Comparison of ENCODE assay signal across 26 mouse cellular contexts in genomic region chr9:50537295-50537694, GRCm38 (mm10). TPM values are rescaled to one million over a fixed set of nuclear protein-coding genes. Genes with fewer than 3 reads are reported as not detected.
DNase-seq lines count a peak whose midpoint lies in the region; ATAC-seq and TF ChIP-seq lines count a peak whose summit lies in the region.
"Had no signal": no experiment of that assay in that cellular context is flagged by ENCODE, and none has a peak within 500 bp of the region (broad histone marks: within the 10 kb centered on the region; RNA-seq: fewer than 3 reads in every experiment).

No protein-coding gene starts in this region.

- no peaks in the 10 kb centered on the region for H3K36me3 ChIP-seq in midbrain, embryonic 10.5 days
- no peaks in the 10 kb centered on the region for H3K36me3 ChIP-seq in forebrain, postnatal 0 days (ENCODE audit: insufficient read depth)
- H3K36me3 ChIP-seq: embryonic facial prominence, embryonic 12.5 days; G1E; limb, embryonic 10.5 days; neural tube, embryonic 13.5 days had no signal

- H3K27me3 ChIP-seq in midbrain, embryonic 10.5 days (ENCODE audit: low read depth, poor library complexity, severe bottlenecking), result no peaks in the 10 kb centered on the region
- H3K27me3 ChIP-seq in forebrain, postnatal 0 days (ENCODE audit: insufficient read depth, low read length), result no peaks in the 10 kb centered on the region
- H3K27me3 ChIP-seq: embryonic facial prominence, embryonic 12.5 days; forebrain, embryonic 13.5 days; neural tube, embryonic 13.5 days had no signal

- intact Hi-C loops in heart, postnatal 10 days (cut with DNase I), result no loop called here

- peak; percentile 53 for ATAC-seq in megakaryocyte, adult 5-6 weeks (ENCODE audit: poor library complexity, severe bottlenecking)
- ATAC-seq in forebrain, postnatal 0 days, result no peak
- ATAC-seq: forebrain, embryonic 13.5 days; liver, postnatal 0 days had no signal

- H3K4me3 ChIP-seq in midbrain, embryonic 10.5 days, result no peak overlapping the region
- H3K4me3 ChIP-seq in forebrain, postnatal 0 days (ENCODE audit: low read depth, low read length), result no peak overlapping the region
- H3K4me3 ChIP-seq: embryonic facial prominence, embryonic 12.5 days; erythroblast, embryonic 14.5 days; forebrain, embryonic 13.5 days; heart, adult 2 months; limb, embryonic 10.5 days; neural tube, embryonic 13.5 days had no signal

- 81% methylated on average over 4 of the region's 4 CpGs for whole genome bisulfite sequencing in midbrain, embryonic 10.5 days
- WGBS in forebrain, postnatal 0 days, result 88% methylated on average over 4 of the region's 4 CpGs

- H3K4me1 ChIP-seq in midbrain, embryonic 10.5 days, result no peaks in the 10 kb centered on the region
- no peaks in the 10 kb centered on the region for H3K4me1 ChIP-seq in forebrain, postnatal 0 days (ENCODE audit: insufficient read depth)
- H3K4me1 ChIP-seq: embryonic facial prominence, embryonic 12.5 days; neural tube, embryonic 13.5 days had no signal

- no peaks in the 10 kb centered on the region for H3K9me3 ChIP-seq in midbrain, embryonic 10.5 days (replicated peaks)
- H3K9me3 ChIP-seq in forebrain, postnatal 0 days (ENCODE audit: low read length), result no peaks in the 10 kb centered on the region
- H3K9me3 ChIP-seq: embryonic facial prominence, embryonic 12.5 days; forebrain, embryonic 13.5 days; G1E; limb, embryonic 10.5 days; neural tube, embryonic 13.5 days had no signal

- DNase-seq in heart, adult 11 months, result peak; percentile 71
- DNase-seq in heart, postnatal 10 days, result no peak
- peak; percentile 35 for DNase-seq in NIH3T3 (ENCODE audit: low read depth)
- no peak for DNase-seq in thymus, postnatal 4 days
- DNase-seq in lung, adult 18-20 months, result no peak
- DNase-seq in midbrain, embryonic 10.5 days (ENCODE audit: low spot score), result no peak
- DNase-seq in forebrain, postnatal 0 days, result no peak
- DNase-seq: adrenal gland, adult 2 months; cerebellum, adult 9-11 months; gastrocnemius, postnatal 10 days; heart, adult 2 months; heart, postnatal 4 days; kidney, adult 2 months; kidney, postnatal 14 days; layer of hippocampus, adult 9-11 months; liver, postnatal 0 days; right cerebral cortex, postnatal 25 days had no signal

- TF ChIP-seq CTCF in forebrain, postnatal 0 days (IDR thresholded peaks at IDR 0.05; ENCODE audit: low read depth), result no peak

- no peak overlapping the region for H3K27ac ChIP-seq in midbrain, embryonic 10.5 days (replicated peaks)
- no peak overlapping the region for H3K27ac ChIP-seq in forebrain, postnatal 0 days (ENCODE audit: low read depth, low read length)
- H3K27ac ChIP-seq: embryonic facial prominence, embryonic 12.5 days; forebrain, embryonic 13.5 days; heart, adult 2 months; limb, embryonic 10.5 days; neural tube, embryonic 13.5 days had no signal

- no peak overlapping the region for H3K4me2 ChIP-seq in forebrain, postnatal 0 days (ENCODE audit: low read depth)
- H3K4me2 ChIP-seq: embryonic facial prominence, embryonic 12.5 days; forebrain, embryonic 13.5 days; neural tube, embryonic 13.5 days had no signal

- no peak overlapping the region for H3K9ac ChIP-seq in forebrain, postnatal 0 days
- H3K9ac ChIP-seq: embryonic facial prominence, embryonic 12.5 days; forebrain, embryonic 13.5 days; liver, postnatal 0 days; neural tube, embryonic 13.5 days had no signal

RNA-seq across cellular contexts. Expression of gene Pts, which starts 8.8 kb away (rescaled TPM):
- total RNA-seq in heart, postnatal 10 days (2021), result 10 to 100 TPM; 31.7 to 36.8 TPM
- 97.1 and 106 TPM in 2 replicates for total RNA-seq in megakaryocyte, adult 5-6 weeks (2015)
- total RNA-seq in megakaryocyte, adult 5-6 weeks (2017), result 61.2 and 67.4 TPM in 2 replicates
- polyA plus RNA-seq in midbrain, embryonic 10.5 days (2016; fragmentation: Nextera tagmentation; extraction: Ambion mirVana), result 86.9 and 95.9 TPM in 2 replicates
- 83.7 and 102 TPM in 2 replicates for total RNA-seq in forebrain, postnatal 0 days (2014; rRNA removed)
- 101 and 112 TPM in 2 replicates for polyA plus RNA-seq in forebrain, postnatal 0 days (2015; fragmentation: Nextera tagmentation; extraction: Ambion mirVana)

RNA-seq across cellular contexts. Expression of gene Il18, which starts 17.3 kb away (rescaled TPM):
- 1 to 10 TPM; 1.3 to 2.5 TPM for total RNA-seq in heart, postnatal 10 days (2021)
- 9.9 and 20.1 TPM in 2 replicates for total RNA-seq in megakaryocyte, adult 5-6 weeks (2015)
- 10.2 and 14.5 TPM in 2 replicates for total RNA-seq in megakaryocyte, adult 5-6 weeks (2017)
- 8.9 and 14.6 TPM in 2 replicates for polyA plus RNA-seq in midbrain, embryonic 10.5 days (2016; fragmentation: Nextera tagmentation; extraction: Ambion mirVana)
- total RNA-seq in forebrain, postnatal 0 days (2014; rRNA removed), result 17.4 and 22.9 TPM in 2 replicates
- polyA plus RNA-seq in forebrain, postnatal 0 days (2015; fragmentation: Nextera tagmentation; extraction: Ambion mirVana), result 28.3 and 34.3 TPM in 2 replicates
- total RNA-seq: G1E had no signal
- polyA plus RNA-seq: erythroblast, embryonic 14.5 days; G1E had no signal

RNA-seq across cellular contexts. Expression of gene Bco2, which starts 17.7 kb away (rescaled TPM):
- total RNA-seq in heart, postnatal 10 days (2021), result under 1 TPM; 0.19 to 0.20 TPM
- 0.39 and 0.49 TPM in 2 replicates for total RNA-seq in megakaryocyte, adult 5-6 weeks (2015)
- total RNA-seq in megakaryocyte, adult 5-6 weeks (2017), result 0.85 and 1.6 TPM in 2 replicates
- polyA plus RNA-seq in midbrain, embryonic 10.5 days (2016; fragmentation: Nextera tagmentation; extraction: Ambion mirVana), result 0.19 and 0.34 TPM in 2 replicates
- total RNA-seq in forebrain, postnatal 0 days (2014; rRNA removed), result 0.76 and 0.92 TPM in 2 replicates
- polyA plus RNA-seq in forebrain, postnatal 0 days (2015; fragmentation: Nextera tagmentation; extraction: Ambion mirVana), result 0.65 and 0.80 TPM in 2 replicates
- polyA plus RNA-seq: erythroblast, embryonic 14.5 days; G1E had no signal

RNA-seq across cellular contexts. Expression of gene Tex12, which starts 23.8 kb away (rescaled TPM):
- total RNA-seq in heart, postnatal 10 days (2021), result not detected
- not detected in 2 replicates for total RNA-seq in megakaryocyte, adult 5-6 weeks (2015)
- total RNA-seq in megakaryocyte, adult 5-6 weeks (2017), result not detected in 2 replicates
- 0.16 and 0.36 TPM in 2 replicates for polyA plus RNA-seq in midbrain, embryonic 10.5 days (2016; fragmentation: Nextera tagmentation; extraction: Ambion mirVana)
- not detected in 2 replicates for total RNA-seq in forebrain, postnatal 0 days (2014; rRNA removed)
- polyA plus RNA-seq in forebrain, postnatal 0 days (2015; fragmentation: Nextera tagmentation; extraction: Ambion mirVana), result 0.17 TPM in 1 of 2 replicates, not detected in the other
- total RNA-seq: adrenal gland, adult 2 months; G1E; gastrocnemius, postnatal 10 days; heart, adult 2 months; heart, postnatal 4 days; left cerebral cortex, adult 8-10 months had no signal
- polyA plus RNA-seq: adrenal gland, adult 2 months; embryonic facial prominence, embryonic 12.5 days; erythroblast, embryonic 14.5 days; forebrain, embryonic 13.5 days; G1E; heart, adult 2 months; heart, embryonic 14.5 days; kidney, adult 2 months; limb, embryonic 10.5 days; liver, postnatal 0 days; neural tube, embryonic 13.5 days had no signal

RNA-seq across cellular contexts. Expression of gene Plet1, which starts 43.0 kb away (rescaled TPM):
- total RNA-seq in heart, postnatal 10 days (2021), result 1 to 10 TPM; 1.2 to 2.6 TPM
- not detected in 2 replicates for total RNA-seq in megakaryocyte, adult 5-6 weeks (2015)
- not detected in 2 replicates for total RNA-seq in megakaryocyte, adult 5-6 weeks (2017)
- polyA plus RNA-seq in midbrain, embryonic 10.5 days (2016; fragmentation: Nextera tagmentation; extraction: Ambion mirVana), result 0.32 and 0.36 TPM in 2 replicates
- total RNA-seq in forebrain, postnatal 0 days (2014; rRNA removed), result not detected in 2 replicates
- polyA plus RNA-seq in forebrain, postnatal 0 days (2015; fragmentation: Nextera tagmentation; extraction: Ambion mirVana), result 0.11 and 0.34 TPM in 2 replicates
- total RNA-seq: G1E; gastrocnemius, postnatal 10 days; left cerebral cortex, adult 8-10 months had no signal
- polyA plus RNA-seq: adrenal gland, adult 2 months; erythroblast, embryonic 14.5 days; forebrain, embryonic 13.5 days; limb, embryonic 10.5 days had no signal

Comparison
In these comparisons a context has a peak if more than half of its experiments do, and no peak if none do; other contexts are left out.
1. DNase-seq: peak in heart, adult 11 months (single experiment) and NIH3T3 (single experiment); none in heart, postnatal 10 days (0 of 2), thymus, postnatal 4 days (single experiment), lung, adult 18-20 months (0 of 2), midbrain, embryonic 10.5 days (single experiment) and forebrain, postnatal 0 days (single experiment).